Mouse (Mus musculus) gastrocnemius, postnatal 10 days (tissue): ENCODE results near the gene Lrrc15. TPM values are rescaled to one million over a fixed set of nuclear protein-coding genes. Genes with fewer than 3 reads are reported as not detected.

Experiments
- DNase-seq: peaks from one replicate; pipeline ENCODE4 v3.0.0; 2021; ENCODE audit warnings: mixed read lengths
- total RNA-seq, 2 experiments: library from RNA; stranded (reverse); gene quantifications; 2 replicates each; pipeline ENCODE4 v1.2.3; 2021

Lrrc15 gene
- total RNA-seq, 2 experiments from 2014 or later: 0.80 to 2.0 TPM

DNA sequence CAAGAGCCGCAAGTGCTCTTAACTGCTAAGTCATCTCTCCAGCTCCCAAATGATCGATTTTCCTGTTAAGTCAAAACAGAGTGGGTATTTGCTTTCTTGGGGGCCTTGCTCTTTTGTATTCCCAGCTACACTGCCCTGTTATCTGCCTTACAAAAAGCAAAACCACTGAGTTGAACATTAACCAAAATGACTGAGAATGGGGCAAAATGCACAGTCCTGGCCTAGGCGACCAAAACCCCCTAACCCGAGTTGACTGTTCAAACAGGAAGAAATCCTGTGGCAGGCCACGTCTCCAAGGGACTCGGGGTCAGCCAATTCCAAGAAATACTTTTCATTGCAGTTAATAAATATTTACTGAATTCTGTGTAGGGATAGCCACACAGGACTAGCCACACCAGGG is 44.3 kb downstream of the Lrrc15 start:
- no peak for DNase-seq

DNA sequence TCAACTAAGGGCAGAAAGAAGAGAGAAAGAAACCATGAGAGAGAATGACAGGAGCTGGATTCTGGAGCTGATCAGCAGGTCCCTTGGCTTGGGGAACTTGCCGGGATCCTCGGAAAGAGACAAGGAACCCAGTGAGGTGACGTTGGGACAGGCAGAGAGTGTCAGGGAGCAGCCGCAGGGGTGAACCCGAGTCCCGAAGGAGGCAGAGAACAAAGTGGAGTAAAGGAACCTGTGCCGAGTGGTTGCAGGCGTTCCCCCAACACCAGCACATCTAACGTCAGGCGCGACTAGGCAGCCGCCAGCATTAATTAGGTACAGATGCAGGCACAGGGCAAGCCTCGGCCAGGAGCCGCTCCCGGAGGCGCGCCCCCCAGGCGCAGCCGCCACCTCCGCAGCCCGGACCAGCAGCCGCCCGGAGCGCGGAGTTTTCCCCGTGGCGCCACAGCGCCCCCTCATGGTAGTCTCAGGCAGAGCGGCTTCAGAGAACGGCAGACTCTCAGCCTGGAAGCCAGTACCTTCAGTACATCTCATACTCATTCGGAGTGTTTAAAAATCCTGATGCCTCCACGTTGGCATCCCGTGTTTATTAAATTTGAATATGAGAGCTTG is 46.9 kb downstream of the Lrrc15 start:
- DNase-seq: peak; percentile 94

DNA sequence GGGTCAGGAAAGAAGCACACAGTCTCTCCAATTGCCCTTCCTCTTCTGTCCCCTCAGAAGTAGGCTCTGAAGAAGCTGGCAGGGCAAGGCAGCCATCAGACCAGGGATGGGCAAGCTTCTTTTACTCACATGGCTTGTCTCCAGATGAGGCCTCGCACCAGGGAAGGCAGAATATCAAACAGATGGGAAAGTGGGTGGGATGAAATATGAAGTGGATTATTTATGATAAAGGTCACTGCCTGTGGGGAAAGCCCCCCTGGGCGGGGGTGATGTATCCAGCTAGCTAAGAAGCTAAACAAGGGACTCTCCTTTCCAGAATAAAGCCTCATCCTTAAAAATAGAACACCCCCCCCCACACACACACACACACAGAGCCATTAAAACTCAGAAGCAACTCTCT is 47.5 kb downstream of the Lrrc15 start:
- no peak for DNase-seq

DNA sequence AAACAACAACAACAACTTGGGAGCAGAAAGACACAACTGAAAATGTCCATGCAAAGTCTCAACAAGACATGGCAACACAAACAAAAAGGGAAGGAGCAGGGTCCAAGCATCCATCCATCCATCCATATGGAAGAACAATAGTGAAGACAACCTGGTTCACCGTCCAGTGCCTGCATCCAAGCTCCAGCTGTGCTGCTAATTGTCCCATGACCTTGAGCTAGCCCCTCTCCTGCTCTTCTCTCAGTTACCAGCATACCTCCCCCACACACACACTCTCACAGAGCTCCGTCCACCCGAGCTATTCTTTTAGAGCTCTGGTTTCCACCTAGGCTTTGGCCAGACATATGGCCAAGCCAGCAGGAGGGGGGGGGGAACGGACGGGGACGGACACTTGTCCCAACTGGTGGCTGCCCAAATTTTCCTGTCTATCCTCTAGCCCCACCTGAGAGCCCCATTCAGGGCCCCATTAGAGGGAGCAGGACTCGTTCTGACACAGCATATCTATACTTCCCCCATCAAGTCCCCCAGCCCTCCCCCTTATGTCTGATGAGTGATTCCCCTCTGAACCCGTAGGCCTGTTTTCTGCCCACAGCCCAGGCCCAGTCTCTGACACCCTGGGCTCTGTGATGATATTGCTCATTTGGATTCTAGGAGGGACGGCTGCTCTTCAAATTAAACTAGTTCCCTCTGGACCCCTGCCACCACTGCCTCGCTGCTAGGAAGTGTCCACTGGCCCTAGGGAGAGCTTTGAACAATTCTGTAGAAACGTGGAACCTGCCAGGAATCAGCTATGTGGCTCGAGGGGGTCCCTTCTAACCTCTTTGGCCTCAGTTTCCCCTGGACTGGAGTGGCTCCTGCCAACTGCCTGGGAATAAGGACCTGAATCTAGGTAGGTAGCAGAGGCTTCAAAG is 48.2 kb downstream of the Lrrc15 start:
- peak; percentile 40 for DNase-seq

DNA sequence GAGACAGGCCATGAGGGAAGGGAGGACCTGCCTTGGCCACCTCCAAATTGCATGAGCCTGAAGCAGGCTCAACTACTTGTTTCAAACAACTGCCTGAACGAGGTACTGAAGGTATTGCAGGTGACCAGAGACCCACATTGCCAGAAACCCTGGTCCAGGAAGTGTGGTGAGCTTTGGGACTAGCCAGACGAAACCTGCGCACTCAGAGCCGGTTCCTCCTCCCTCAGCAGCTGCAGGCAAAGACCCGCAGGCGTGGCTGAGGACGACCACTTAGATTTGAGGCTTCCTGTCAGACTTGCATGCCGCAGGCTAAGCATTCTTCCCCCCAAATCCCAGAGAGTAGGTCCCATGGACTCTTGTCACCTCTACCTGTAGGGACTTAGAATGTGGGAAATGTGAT is 49.0 kb downstream of the Lrrc15 start:
- DNase-seq: no peak

DNA sequence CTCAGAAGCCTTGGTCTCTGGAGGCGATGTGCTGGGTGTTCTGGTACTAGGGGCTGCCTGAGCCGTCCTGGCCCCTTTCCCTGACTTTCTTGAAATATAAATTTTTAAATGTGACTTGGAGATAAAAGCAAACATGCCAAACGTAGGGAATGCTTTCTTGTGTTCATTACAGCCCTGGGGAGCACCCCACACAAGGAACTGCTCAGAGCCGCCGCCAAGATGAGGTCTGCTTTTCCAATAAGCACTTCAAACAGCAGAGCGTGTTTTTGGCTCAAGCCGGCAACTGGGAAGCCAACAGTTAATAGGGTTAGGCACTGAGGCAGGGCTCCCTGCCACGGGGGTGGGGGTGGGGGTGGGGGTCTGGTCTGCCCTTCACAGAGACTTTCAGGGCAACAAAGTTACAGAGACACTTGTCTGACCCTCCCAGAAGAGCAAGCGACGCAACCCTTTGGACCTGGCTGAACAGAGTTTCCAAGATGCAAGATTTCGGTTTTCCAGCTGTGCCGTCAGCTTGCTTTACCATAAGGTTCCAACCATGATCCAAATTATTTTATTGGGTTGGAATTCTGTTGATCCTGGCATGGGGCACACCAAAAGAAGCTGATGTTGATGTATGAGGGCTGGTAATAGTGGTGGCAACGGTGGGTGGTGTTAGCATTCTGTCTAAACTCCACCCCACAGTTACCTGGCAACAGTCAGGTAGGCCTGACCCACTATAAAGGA is 51.0 kb downstream of the Lrrc15 start:
- no peak for DNase-seq

DNA sequence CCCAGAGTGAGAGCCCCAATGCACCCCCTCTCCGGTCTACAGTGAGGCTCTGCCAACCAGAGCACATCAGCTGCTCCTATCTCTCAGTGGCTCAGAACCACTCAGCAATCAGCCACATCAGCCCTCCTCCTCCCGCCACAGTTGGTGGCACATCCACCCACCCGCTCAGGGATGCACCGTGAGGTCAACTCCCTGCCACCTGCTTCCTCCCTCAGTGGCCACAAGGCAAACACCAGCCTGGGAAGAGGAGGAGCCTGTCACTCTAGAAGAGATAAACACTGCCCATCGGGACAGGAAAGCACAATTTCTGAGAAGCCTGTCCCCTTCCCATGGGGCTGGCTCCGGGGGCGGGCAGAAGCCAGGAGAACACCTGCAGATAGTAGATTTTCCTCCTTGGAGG is 55.7 kb downstream of the Lrrc15 start:
- no peak for DNase-seq

DNA sequence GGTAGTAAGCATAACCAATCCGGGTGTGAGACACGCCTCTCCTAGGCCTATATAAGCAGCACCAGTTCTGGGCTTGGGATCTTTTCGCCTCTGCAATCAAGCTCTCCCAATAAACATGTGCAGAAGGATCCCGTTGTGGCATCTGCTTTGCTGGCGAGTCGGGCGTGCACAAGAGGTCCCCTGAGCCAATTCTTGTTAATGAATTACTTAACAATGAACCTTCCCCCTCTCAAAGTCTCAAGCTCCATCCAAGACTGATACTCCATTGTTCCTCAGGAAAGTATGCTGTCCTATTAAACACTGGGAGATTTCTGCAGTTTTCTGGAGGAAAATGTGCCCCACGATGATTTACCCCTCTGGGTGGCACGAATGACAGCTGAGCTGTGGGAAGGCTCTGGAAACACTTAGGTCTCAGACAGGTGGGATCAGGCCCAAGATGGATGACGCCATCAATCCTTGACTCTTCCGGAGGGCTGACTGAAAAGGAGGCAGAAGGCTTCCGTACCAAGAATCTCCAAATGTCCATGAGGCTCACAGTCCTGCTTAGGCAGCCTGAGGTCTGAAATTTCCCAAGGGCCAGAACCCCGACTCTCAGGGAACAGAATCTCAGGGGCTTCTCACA is 61.8 kb downstream of the Lrrc15 start:
- DNase-seq: no peak

Other genes with a start within 250 kb of the Lrrc15 start
- gene Hes1, start 218.9 kb downstream of the Lrrc15 start, total RNA-seq: 10 to 100 TPM; 19.1 to 24.6 TPM
- under 1 TPM in 1 of 2 experiments, not detected in 1; 0.11 TPM for gene Cpn2, start 15.8 kb downstream of the Lrrc15 start, total RNA-seq
- under 1 TPM; 0.16 to 0.56 TPM for gene Gp5, start 27.5 kb upstream of the Lrrc15 start, total RNA-seq
- gene Atp13a3, start 122.7 kb upstream of the Lrrc15 start, total RNA-seq: 100 to 1,000 TPM; 109 to 112 TPM